Mouse (Mus musculus): ENCODE data around the gene Parp16.

DNA sequence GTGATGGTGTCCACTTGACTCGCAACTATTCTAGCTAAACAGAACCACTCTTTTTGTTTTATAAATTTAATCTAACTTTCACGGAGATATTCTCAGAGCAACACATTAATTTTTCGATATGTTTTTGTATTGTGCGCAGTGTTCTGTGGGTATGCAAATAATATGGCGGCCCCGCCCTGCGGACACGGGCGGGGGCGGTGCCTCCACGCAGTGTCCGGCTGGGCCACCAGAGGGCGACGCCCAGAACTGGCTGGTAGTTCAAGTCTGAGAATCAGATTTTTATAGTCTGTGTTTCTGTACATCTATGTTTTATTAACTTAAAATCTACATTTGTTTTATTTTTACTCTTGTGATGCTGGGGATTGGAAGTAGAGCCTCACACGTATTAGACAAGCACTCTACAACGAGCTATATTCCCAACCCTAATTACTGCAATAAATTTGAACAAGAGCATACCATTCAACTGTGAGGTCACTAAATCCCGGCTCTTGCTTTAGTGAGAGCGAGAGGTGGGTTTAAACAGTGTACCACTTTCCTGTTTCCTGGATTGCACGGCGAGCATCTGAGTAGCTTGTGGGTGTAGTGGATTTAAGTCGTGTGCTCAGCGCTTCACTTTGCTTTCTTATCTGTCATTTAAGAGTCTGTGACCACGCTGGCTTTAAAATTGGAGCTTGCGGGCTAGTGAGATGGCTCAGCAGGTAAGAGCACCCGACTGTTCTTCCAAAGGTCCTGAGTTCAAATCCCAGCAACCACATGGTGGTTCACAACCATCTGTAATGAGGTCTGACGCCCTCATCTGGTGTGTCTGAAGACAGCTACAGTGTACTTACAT lies 1.8 kb downstream of the Parp16 start:
- TF ChIP-seq CTCF (IDR thresholded peaks at IDR 0.05; ENCODE audit: insufficient read depth, low read length) (peak; percentile 64), POLR2A (IDR thresholded peaks at IDR 0.05; ENCODE audit: borderline replicate concordance, extremely low read depth, low read depth, low read length) (no peak)
